Mouse (Mus musculus): ENCODE measurements at regions not wholly inside any gene's neighbourhood (a gene's known extent, or its start where the extent isn't known, plus 50 kb on each side); places are given as distances from the start of the nearest gene placed in this dataset.

GRCm38 (mm10) chrX:99522830-99523229 lies 51.8 kb upstream of the Pja1 start:
- Histone ChIP-seq H3K4me1 (ENCODE audit: insufficient read depth) (no peaks in the 10 kb centered on the region), H3K36me3 (ENCODE audit: insufficient read depth) (no peaks in the 10 kb centered on the region), H3K9me3 (ENCODE audit: low read depth, low read length) (no peaks in the 10 kb centered on the region), H3K27me3 (ENCODE audit: insufficient read depth, low read length) (no peaks in the 10 kb centered on the region), H3K27ac (ENCODE audit: low read depth) (no peak overlapping the region), H3K4me2 (no peak overlapping the region), H3K4me3 (ENCODE audit: low read depth, low read length) (no peak overlapping the region), H3K9ac (no peak overlapping the region)
- 17% methylated on average over 5 of the region's 5 CpGs for WGBS
- peak; percentile 86 for TF ChIP-seq CTCF (IDR thresholded peaks at IDR 0.05; ENCODE audit: low read depth)
- DNase-seq (peak; percentile 86), ATAC-seq (ENCODE audit: insufficient read depth) (peak; percentile 51; the same call in 1 of the 2 replicates)

- Histone ChIP-seq H3K4me3 (ENCODE audit: low read depth, low read length) (no peak overlapping the region), H3K9ac (no peak overlapping the region), H3K9me3 (ENCODE audit: low read depth, low read length) (no peaks in the 10 kb centered on the region), H3K36me3 (ENCODE audit: insufficient read depth) (no peaks in the 10 kb centered on the region), H3K4me1 (ENCODE audit: insufficient read depth) (no peaks in the 10 kb centered on the region), H3K27me3 (ENCODE audit: insufficient read depth, low read length) (no peaks in the 10 kb centered on the region), H3K27ac (ENCODE audit: low read depth) (no peak overlapping the region), H3K4me2 (no peak overlapping the region)
- no peak for TF ChIP-seq CTCF (IDR thresholded peaks at IDR 0.05; ENCODE audit: low read depth)
- WGBS = 35% methylated on average over 11 of the region's 11 CpGs
- DNase-seq = no peak
- peak; percentile 35; the same call in 1 of the 2 replicates for ATAC-seq (ENCODE audit: insufficient read depth)
These were observed 51.2 kb upstream of the Pja1 start for GRCm38 (mm10) chrX:99522289-99522688.

GRCm38 (mm10) chrX:99521866-99522265 lies 50.8 kb upstream of the Pja1 start:
- Histone ChIP-seq H3K36me3 (ENCODE audit: insufficient read depth) (no peaks in the 10 kb centered on the region), H3K9ac (no peak overlapping the region), H3K4me1 (ENCODE audit: insufficient read depth) (no peaks in the 10 kb centered on the region), H3K4me2 (no peak overlapping the region), H3K27ac (ENCODE audit: low read depth) (no peak overlapping the region), H3K9me3 (ENCODE audit: low read depth, low read length) (no peaks in the 10 kb centered on the region), H3K27me3 (ENCODE audit: insufficient read depth, low read length) (no peaks in the 10 kb centered on the region), H3K4me3 (ENCODE audit: low read depth, low read length) (no peak overlapping the region)
- ATAC-seq (ENCODE audit: insufficient read depth) = no peak
- TF ChIP-seq CTCF (IDR thresholded peaks at IDR 0.05; ENCODE audit: low read depth) = no peak
- 67% methylated on average over 7 of the region's 7 CpGs for WGBS
- no peak for DNase-seq
